Mouse (Mus musculus) kidney, embryonic 14.5 days (tissue): ENCODE data around the gene Ier2. TPM values are rescaled to one million over a fixed set of nuclear protein-coding genes. Genes with fewer than 3 reads are reported as not detected.

Source experiments
- polyA plus RNA-seq: library from polyadenylated mRNA; unstranded; fragments of >200 nt; fragmentation: Nextera tagmentation; extraction: Ambion mirVana; gene quantifications from 2 replicates; pipeline ENCODE4 v1.2.1, GENCODE M21; 2014

Gene Ier2
- polyA plus RNA-seq, 1 experiment from 2014 or later = 81.9 TPM

Other genes starting within 250 kb of the Ier2 start
- 65.4 and 82.3 TPM in 2 replicates for gene Trmt1, start 23.5 kb upstream of the Ier2 start, polyA plus RNA-seq
- gene Nacc1, start 25.0 kb upstream of the Ier2 start, polyA plus RNA-seq = 28.1 and 33.1 TPM in 2 replicates
- gene Lyl1, start 38.6 kb upstream of the Ier2 start, polyA plus RNA-seq = 6.3 and 8.9 TPM in 2 replicates
- gene G430095P16Rik, start 60.2 kb upstream of the Ier2 start, polyA plus RNA-seq = 1.7 and 2.8 TPM in 2 replicates
- 9.4 and 10.9 TPM in 2 replicates for gene Nfix, start 137.5 kb upstream of the Ier2 start, polyA plus RNA-seq
- 5.9 and 6.0 TPM in 2 replicates for gene Dand5, start 160.0 kb upstream of the Ier2 start, polyA plus RNA-seq
- gene Gadd45gip1, start 168.7 kb upstream of the Ier2 start, polyA plus RNA-seq = 49.2 and 54.2 TPM in 2 replicates
- 124 and 125 TPM in 2 replicates for gene Rad23a, start 177.8 kb upstream of the Ier2 start, polyA plus RNA-seq
- gene Calr, start 184.1 kb upstream of the Ier2 start, polyA plus RNA-seq = 758 and 944 TPM in 2 replicates
- gene Farsa, start 194.1 kb upstream of the Ier2 start, polyA plus RNA-seq = 90.4 and 105 TPM in 2 replicates
- gene Syce2, start 209.3 kb upstream of the Ier2 start, polyA plus RNA-seq = 73.0 and 98.4 TPM in 2 replicates
- gene Gcdh, start 231.1 kb upstream of the Ier2 start, polyA plus RNA-seq = 28.6 and 43.3 TPM in 2 replicates
- 1.2 and 1.7 TPM in 2 replicates for gene Klf1, start 239.1 kb upstream of the Ier2 start, polyA plus RNA-seq
- gene Dnase2a, start 245.7 kb upstream of the Ier2 start, polyA plus RNA-seq = 10.8 and 12.1 TPM in 2 replicates